Mouse (Mus musculus): ENCODE results near the gene 1190005I06Rik.
A peak's percentile ranks its signal among the peaks of the same experiment; 100 is the strongest.

The 1190005I06Rik gene

GRCm38 (mm10) chr8:120574941-120575340 lies 72.5 kb downstream of the 1190005I06Rik start:
- no peak for DNase-seq

- DNase-seq = no peak
Measured at GRCm38 (mm10) chr8:120573866-120574265, 73.6 kb downstream of the 1190005I06Rik start.

GRCm38 (mm10) chr8:120572534-120572933 lies 74.9 kb downstream of the 1190005I06Rik start:
- DNase-seq = peak; percentile 70

GRCm38 (mm10) chr8:120571561-120571960 lies 75.9 kb downstream of the 1190005I06Rik start:
- no peak for DNase-seq

GRCm38 (mm10) chr8:120569939-120570715 lies 77.3 kb downstream of the 1190005I06Rik start:
- peak; percentile 83 for DNase-seq

- DNase-seq = no peak
Measured at GRCm38 (mm10) chr8:120569123-120569522, 78.3 kb downstream of the 1190005I06Rik start.

GRCm38 (mm10) chr8:120568164-120568798 lies 79.2 kb downstream of the 1190005I06Rik start:
- no peak for DNase-seq

- no peak for DNase-seq
Measured at GRCm38 (mm10) chr8:120567731-120568130, 79.7 kb downstream of the 1190005I06Rik start.

- DNase-seq = no peak
Measured at GRCm38 (mm10) chr8:120566681-120567080, 80.8 kb downstream of the 1190005I06Rik start.

- no peak for DNase-seq
Measured at GRCm38 (mm10) chr8:120565151-120565711, 82.2 kb downstream of the 1190005I06Rik start.

- peak; percentile 97 for DNase-seq
Measured at GRCm38 (mm10) chr8:120563851-120564837, 83.3 kb downstream of the 1190005I06Rik start.

GRCm38 (mm10) chr8:120563348-120563724 lies 84.1 kb downstream of the 1190005I06Rik start:
- DNase-seq = no peak

GRCm38 (mm10) chr8:120562680-120563347 lies 84.6 kb downstream of the 1190005I06Rik start:
- DNase-seq = no peak

- DNase-seq = peak; percentile 62
Measured at GRCm38 (mm10) chr8:120561539-120562435, 85.6 kb downstream of the 1190005I06Rik start.

GRCm38 (mm10) chr8:120560535-120560934 lies 86.9 kb downstream of the 1190005I06Rik start:
- DNase-seq = no peak

- no peak for DNase-seq
Measured at GRCm38 (mm10) chr8:120559654-120560053, 87.8 kb downstream of the 1190005I06Rik start.
